Mouse (Mus musculus): ENCODE data around the gene Smarca4. TPM values are rescaled to one million over a fixed set of nuclear protein-coding genes. Genes with fewer than 3 reads are reported as not detected.
"Not testable (repeated sequence)": the region's sequence is repeated elsewhere in the genome, so short reads cannot be mapped to it uniquely, and the experiment has no call there.

The Smarca4 gene
- total RNA-seq, 2 experiments from 2014 or later, result 117 to 124 TPM

DNA sequence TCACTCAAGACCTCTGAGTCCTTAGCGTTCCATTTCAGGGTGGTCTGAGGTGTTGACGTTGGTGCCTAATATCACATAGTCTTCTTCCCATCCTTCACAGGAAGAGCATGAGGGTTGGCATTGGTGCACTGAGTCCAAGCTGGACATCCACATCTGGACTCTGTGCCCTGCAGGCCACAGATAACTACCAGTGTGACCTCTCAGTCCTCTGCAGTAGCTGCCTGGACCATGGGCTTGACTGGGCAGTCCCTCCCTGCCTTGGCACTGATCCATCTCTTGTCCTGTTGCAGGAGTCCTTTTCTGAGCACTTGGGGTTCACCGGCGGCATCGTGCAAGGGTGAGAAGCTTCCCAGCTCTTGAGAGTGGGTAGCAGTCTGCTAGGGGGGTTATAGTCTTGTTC is 55.8 kb downstream of the Smarca4 start:
- intact Hi-C loops (cut with DNase I), result no loop called here
- Histone ChIP-seq H3K4me3 (no peak overlapping the region), H3K27ac (no peak overlapping the region)
- DNase-seq (ENCODE audit: extremely low spot score in 1 of 2, low spot score in 2 of 2), result no peak
- no peak for TF ChIP-seq CTCF (IDR thresholded peaks at IDR 0.05)

DNA sequence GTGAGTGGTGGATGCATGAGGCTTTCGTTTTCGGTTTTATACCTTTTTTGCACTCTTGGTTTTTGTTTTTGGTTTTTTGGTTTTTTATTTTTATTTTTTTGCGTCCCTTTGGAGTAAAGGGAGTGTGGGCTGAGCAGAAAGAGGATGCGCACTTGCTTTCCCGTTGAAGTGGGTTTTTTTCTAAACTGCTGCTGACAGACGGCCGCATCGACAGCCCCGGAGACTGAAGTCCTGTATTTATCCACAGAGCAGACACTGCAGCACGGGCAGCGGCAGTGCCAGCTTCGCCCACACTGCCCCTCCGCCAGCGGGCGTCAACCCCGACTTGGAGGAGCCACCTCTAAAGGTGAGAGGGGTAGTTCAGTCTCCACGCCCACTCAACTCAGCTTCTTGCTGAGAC is 61.7 kb downstream of the Smarca4 start:
- peak overlapping the region; percentile 47 for H3K27ac ChIP-seq
- peak in 1 of 2 experiments; percentile 38 for DNase-seq (ENCODE audit: extremely low spot score in 1 of 2, low spot score in 2 of 2)
- intact Hi-C loops (cut with DNase I), result no loop called here
- TF ChIP-seq CTCF (IDR thresholded peaks at IDR 0.05), result no peak
- no peak overlapping the region for H3K4me3 ChIP-seq

DNA sequence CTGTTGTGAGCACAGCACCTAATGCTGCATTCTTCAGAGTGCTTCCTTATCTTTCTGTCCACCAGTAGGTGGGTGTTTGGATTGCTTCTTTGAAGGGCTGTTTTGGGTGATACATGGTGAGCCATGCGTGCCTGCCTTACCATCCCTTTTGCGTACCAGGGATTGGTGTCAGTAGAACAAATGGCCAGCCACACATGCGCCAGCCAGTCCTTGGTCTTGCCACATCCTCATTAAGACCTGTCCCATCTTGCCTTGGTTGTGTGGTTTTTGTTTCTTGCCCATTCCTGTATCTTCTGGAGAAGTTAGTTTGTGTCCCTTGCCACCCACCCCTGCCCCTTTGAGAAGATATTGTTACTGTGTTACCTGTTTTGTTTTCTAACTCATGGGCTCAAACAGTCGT is 64.5 kb downstream of the Smarca4 start:
- intact Hi-C loops (cut with DNase I), result loop anchor here (5.0 kb wide), 1 partner anchor 122 kb away; no protein-coding TSS in a partner anchor
- Histone ChIP-seq H3K27ac (no peak overlapping the region), H3K4me3 (no peak overlapping the region)
- no peak for DNase-seq (ENCODE audit: extremely low spot score in 1 of 2, low spot score in 2 of 2)
- no peak for TF ChIP-seq CTCF (IDR thresholded peaks at IDR 0.05)

DNA sequence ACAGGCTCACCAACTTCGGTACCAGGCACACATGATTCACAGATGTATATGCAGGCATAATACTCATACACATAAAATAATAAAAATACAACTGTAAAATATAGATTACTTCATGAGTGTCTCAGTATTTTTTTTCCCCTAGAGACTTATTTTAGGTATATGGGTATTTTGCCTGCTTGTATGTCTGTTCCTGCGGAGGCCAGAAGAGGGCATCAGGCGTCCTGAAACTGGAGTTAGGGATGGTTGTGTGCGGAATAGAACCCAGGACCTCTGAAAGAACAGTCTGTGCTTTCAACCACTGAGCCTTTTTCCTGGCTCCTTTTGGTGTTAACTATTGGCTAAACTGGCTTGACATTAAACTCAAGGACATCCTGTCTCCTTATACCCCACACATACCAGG is 66.9 kb downstream of the Smarca4 start:
- TF ChIP-seq CTCF (IDR thresholded peaks at IDR 0.05), result peak; percentile 40
- intact Hi-C loops (cut with DNase I), result loop anchor here (5.0 kb wide), 1 partner anchor 119 kb away; no protein-coding TSS in a partner anchor
- H3K4me3 ChIP-seq, result no peak overlapping the region
- no peak overlapping the region; the same call in 1 of the 2 replicates for H3K27ac ChIP-seq
- DNase-seq (ENCODE audit: extremely low spot score in 1 of 2, low spot score in 2 of 2), result no peak

DNA sequence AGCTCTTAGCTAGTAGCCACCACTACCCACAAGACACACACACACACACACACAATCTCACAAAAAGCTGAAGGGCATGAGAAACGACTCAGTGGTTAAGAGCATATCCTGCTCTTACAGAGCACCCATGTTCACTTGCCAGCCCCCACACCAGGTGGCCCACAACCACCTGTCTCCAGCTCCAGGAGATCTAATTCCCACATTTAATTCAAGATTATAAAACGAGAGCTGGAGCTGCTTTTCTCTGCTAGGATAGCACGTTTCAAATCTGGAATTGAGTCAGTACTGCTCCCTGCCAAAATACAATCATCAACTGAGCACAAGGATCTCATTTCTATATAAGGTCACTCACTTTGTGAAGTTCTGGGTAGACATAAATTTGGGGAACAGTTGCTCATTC is 67.9 kb downstream of the Smarca4 start:
- intact Hi-C loops (cut with DNase I), result loop anchor here (5.0 kb wide), 1 partner anchor 118 kb away; no protein-coding TSS in a partner anchor
- H3K4me3 ChIP-seq, result no peak overlapping the region
- DNase-seq (ENCODE audit: extremely low spot score in 1 of 2, low spot score in 2 of 2), result peak in 1 of 2 experiments; percentile 18
- H3K27ac ChIP-seq, result peak overlapping the region; percentile 50; the same call in 1 of the 2 replicates
- no peak for TF ChIP-seq CTCF (IDR thresholded peaks at IDR 0.05)

DNA sequence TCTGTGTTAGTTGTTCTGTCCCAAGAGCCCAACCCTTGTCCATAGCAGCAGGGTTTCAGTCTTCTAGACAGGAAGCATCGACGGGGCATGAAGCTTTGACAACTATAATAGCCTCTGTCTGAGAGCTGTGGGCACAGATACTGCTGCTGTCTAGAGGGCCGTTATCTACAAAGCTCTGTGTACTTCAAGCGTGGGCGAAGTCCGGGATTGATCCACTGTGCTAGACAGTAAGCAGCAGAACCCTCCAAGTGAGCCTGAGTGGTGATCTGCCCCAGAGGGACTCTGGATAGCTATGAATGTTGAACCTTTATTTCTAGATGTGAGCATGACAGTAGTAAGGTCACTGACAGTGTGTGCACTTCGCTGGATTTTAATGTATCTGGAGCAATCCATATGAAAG is 72.6 kb downstream of the Smarca4 start:
- Histone ChIP-seq H3K27ac (no peak overlapping the region), H3K4me3 (no peak overlapping the region)
- intact Hi-C loops (cut with DNase I), result loop anchor here (5.0 kb wide), 1 partner anchor 74 kb away; the partner anchor contains the start of gene Spc24
- DNase-seq (ENCODE audit: extremely low spot score in 1 of 2, low spot score in 2 of 2), result no peak
- no peak for TF ChIP-seq CTCF (IDR thresholded peaks at IDR 0.05)

DNA sequence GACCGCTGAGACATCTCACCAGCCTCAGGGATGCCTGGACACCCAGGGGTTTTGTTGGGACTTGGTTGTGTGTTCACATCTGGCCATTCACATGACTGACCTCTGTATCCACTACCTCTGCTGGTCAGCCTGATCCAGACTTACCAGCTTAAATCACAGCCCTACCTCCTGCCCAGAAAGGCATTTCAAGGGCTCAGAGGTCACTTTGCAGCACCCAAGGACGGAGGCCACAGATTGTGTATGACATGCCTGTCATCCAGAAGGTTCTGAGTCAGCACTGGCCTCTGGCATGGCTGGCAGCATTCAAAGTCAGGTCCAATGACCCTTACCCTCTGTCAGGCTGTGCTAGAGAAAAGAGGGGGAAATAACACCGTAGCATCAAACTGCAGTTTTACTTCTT is 74.1 kb downstream of the Smarca4 start:
- Histone ChIP-seq H3K4me3 (no peak overlapping the region), H3K27ac (no peak overlapping the region)
- no peak for TF ChIP-seq CTCF (IDR thresholded peaks at IDR 0.05)
- intact Hi-C loops (cut with DNase I), result no loop called here
- DNase-seq (ENCODE audit: extremely low spot score in 1 of 2, low spot score in 2 of 2), result no peak

DNA sequence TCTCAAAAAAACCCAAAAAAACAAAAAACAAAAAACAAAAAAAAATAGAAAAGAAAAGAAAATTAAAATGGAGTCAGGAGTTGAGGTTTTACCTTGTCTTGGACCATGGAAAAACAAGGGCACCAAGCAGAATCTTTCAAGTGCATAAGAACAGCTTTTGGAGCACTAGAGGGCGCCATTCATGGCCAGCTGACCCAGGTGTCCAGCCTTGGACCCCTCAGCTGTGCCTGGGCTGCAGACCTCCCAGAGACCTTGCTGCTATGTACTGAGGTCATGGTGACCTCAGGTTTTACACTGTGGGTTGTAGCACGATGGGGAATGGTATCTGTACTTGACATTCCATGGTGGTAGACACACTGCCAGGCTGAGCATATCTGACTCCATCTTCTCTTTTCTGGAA is 75.9 kb downstream of the Smarca4 start:
- Histone ChIP-seq H3K27ac (no peak overlapping the region), H3K4me3 (no peak overlapping the region)
- no peak for DNase-seq (ENCODE audit: extremely low spot score in 1 of 2, low spot score in 2 of 2)
- peak; percentile 61 for TF ChIP-seq CTCF (IDR thresholded peaks at IDR 0.05)
- intact Hi-C loops (cut with DNase I), result no loop called here

DNA sequence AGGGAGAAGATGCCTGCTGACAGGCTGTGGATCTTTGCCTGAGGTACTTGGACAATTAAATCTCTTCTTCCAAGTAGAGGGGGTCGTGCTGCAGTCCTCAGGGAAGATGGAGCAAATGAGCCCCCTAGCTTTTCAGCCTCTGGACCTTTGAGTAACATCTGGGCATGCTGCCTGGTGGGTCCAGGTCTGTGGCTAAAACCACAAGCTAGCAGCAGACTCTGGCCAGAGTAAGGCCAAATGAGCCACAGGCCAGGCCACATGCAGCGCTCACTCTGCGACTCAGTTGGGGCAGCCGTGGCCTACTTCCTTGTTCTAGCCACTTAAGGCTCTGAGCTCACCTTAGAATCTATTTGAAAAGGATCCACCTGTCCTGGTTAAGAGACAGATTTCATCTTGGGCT is 76.5 kb downstream of the Smarca4 start:
- no peak for DNase-seq (ENCODE audit: extremely low spot score in 1 of 2, low spot score in 2 of 2)
- H3K4me3 ChIP-seq, result no peak overlapping the region
- H3K27ac ChIP-seq, result no peak overlapping the region
- TF ChIP-seq CTCF (IDR thresholded peaks at IDR 0.05), result no peak
- intact Hi-C loops (cut with DNase I), result no loop called here

DNA sequence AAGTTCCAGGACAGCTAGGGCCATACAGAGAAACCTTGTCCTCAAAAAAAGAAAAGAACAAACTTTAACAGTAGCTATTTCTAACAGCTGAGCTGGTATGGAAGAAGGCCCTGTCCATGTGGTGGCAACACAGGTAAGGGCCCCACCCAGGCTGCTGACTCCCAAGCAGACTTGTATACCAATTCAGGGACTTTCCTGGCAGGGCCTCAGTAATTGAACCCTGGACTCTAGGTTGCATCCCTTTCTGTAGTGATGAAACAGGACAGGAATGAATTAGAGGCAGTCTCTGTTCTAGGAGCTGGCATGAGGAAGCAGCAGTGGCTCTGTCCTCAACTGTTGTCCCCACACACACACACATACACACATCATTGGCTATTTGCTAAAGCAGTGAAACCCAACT is 78.1 kb downstream of the Smarca4 start:
- Histone ChIP-seq H3K27ac (no peak overlapping the region), H3K4me3 (no peak overlapping the region)
- intact Hi-C loops (cut with DNase I), result no loop called here
- no peak for DNase-seq (ENCODE audit: extremely low spot score in 1 of 2, low spot score in 2 of 2)
- no peak for TF ChIP-seq CTCF (IDR thresholded peaks at IDR 0.05)

DNA sequence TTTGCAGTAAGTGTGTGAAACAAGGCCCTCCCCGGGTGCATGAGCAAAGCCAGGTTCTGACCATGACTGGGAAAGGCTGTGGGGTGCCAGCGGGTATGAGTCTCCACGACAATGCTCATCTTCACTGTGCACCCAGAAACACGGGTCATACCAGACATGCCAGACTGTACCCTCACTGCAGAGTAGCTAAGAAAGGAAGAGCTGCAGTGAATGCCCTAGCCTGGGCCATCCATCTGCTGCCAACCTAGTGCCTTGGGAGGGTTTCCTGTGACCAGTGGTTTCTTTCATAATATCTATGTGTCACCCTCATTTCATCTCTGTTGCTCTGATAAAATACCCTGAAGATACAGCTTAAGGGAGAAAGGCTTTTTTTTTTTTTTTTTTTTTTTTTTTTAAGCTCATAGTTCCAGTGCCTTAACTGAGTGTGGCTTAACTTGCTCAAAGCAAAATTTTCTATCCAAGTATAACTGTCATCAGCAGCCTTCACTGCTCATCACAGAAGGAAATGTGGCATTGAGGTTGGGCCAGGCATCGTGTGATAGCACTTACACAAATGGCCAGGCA is 79.3 kb downstream of the Smarca4 start:
- Histone ChIP-seq H3K27ac (no peak overlapping the region), H3K4me3 (no peak overlapping the region)
- TF ChIP-seq CTCF (IDR thresholded peaks at IDR 0.05), result no peak
- intact Hi-C loops (cut with DNase I), result no loop called here
- no peak for DNase-seq (ENCODE audit: extremely low spot score in 1 of 2, low spot score in 2 of 2)

DNA sequence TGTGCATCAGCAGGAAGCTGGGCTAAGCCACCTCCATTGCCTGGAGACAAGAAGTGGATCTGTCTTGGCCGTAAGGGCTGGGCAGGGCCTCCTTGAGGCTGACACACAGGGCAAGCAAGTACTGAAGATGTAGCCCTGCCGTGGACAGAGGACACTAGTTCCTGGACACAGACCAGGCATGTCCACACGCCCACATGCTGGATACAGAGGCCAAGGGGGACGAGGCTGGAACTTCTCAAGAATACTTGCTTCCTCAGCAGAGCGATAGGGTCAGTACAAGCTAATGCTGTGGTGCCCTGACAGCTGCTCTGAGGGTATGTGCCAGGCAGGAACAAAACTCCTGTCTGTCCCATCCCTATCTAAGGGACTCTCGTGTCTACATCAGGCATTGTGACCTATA is 81.2 kb downstream of the Smarca4 start:
- no peak for DNase-seq (ENCODE audit: extremely low spot score in 1 of 2, low spot score in 2 of 2)
- TF ChIP-seq CTCF (IDR thresholded peaks at IDR 0.05), result no peak
- Histone ChIP-seq H3K27ac (no peak overlapping the region), H3K4me3 (no peak overlapping the region)
- intact Hi-C loops (cut with DNase I), result no loop called here

DNA sequence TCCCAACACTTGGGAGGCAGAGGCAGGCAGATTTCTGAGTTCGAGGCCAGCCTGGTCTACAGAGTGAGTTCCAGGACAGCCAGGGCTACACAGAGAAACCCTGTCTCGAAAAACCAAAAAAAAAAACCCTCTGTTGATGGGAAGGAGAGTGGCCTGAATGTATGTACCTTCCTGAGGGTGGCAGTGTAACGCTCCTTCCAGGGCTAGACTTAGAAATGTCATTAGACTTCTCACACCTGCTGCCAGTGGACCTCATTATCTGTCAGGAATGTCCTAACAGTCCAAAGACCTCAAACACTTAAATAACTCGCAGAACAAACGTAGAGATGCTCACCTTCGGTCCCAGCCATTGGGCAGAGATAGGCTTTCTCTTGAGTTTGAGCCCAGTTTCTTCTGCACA is 83.3 kb downstream of the Smarca4 start:
- H3K27ac ChIP-seq; H3K4me3 ChIP-seq; DNase-seq (ENCODE audit: extremely low spot score in 1 of 2, low spot score in 2 of 2); intact Hi-C loops (cut with DNase I): not testable (repeated sequence)
- TF ChIP-seq CTCF (IDR thresholded peaks at IDR 0.05), result peak; percentile 17; the same call in 1 of the 2 replicates
